Mouse (Mus musculus) erythroblast, embryonic 14.5 days (primary cell): ENCODE measurements around the gene Nrarp. TPM values are rescaled to one million over a fixed set of nuclear protein-coding genes. Genes with fewer than 3 reads are reported as not detected.

Experiments
- H3K27me3 ChIP-seq: 2 replicates; pipeline ENCODE4 v1.6.1; 2012; ENCODE audit warnings: inconsistent platforms; ENCODE audit not compliant: control insufficient read depth
- H3K36me3 ChIP-seq: 2 replicates; pipeline ENCODE4 v1.6.1; 2012; ENCODE audit warnings: mild to moderate bottlenecking, inconsistent platforms; ENCODE audit not compliant: control insufficient read depth
- H3K4me1 ChIP-seq: 2 replicates; pipeline ENCODE4 v1.6.1; 2012; ENCODE audit warnings: inconsistent platforms; ENCODE audit not compliant: control insufficient read depth
- H3K4me3 ChIP-seq: replicated peaks from 2 replicates; pipeline ENCODE3; 2012; ENCODE audit warnings: moderate library complexity, mild to moderate bottlenecking, inconsistent platforms
- H3K9me3 ChIP-seq: 2 replicates; pipeline ENCODE4 v1.6.1; 2012; ENCODE audit warnings: low read length, inconsistent platforms, mixed read lengths; ENCODE audit not compliant: control insufficient read depth
- GATA1 ChIP-seq: IDR thresholded peaks from 2 replicates; pipeline ENCODE4 v1.6.1; 2012; ENCODE audit warnings: low read length, inconsistent platforms, mixed read lengths
- TAL1 ChIP-seq: IDR thresholded peaks from 3 replicates; pipeline ENCODE4 v1.6.1; 2012; ENCODE audit warnings: low read length, inconsistent platforms, mixed read lengths
- polyA plus RNA-seq: library from polyadenylated mRNA; stranded (reverse); fragments of >175 nt; gene quantifications from 2 replicates; pipeline ENCODE4 v1.2.3, GENCODE M21; 2012

The Nrarp gene
- polyA plus RNA-seq, 1 experiment = 0.49 TPM

DNA sequence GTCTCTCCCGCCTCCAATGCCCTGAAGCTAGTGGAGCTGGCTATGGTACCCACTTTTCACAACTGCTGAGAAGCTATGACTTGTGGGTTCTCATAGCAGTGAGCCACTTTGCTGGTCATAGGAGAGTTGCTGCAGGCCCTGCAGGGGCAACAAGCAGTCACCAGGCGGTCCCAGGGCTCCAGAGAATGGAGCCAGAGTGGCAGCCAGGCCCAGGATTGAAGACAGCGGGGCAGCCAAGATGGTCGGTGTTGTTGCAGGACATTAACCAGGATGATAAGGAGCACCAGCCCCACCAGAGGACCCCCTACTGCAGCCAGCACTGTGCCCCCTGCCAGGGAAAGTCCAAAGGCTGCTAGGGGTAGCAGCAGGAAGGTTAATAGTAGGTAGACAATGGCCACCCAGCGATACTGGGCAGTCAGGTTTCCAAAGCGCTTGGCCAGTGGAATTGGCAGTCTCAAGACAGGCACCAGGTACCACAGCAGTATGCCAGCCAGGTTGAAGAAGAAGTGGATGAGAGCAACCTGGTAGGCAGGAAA, 48.5 kb downstream of the Nrarp start:
- Histone ChIP-seq H3K27me3 (peaks cover 7% of the 10 kb centered on the region), H3K36me3 (peaks cover 3% of the 10 kb centered on the region), H3K4me3 (peak overlapping the region; percentile 46), H3K9me3 (no peaks in the 10 kb centered on the region), H3K4me1 (peaks cover 34% of the 10 kb centered on the region)
- TF ChIP-seq GATA1 = no peak
- TF ChIP-seq TAL1 = no peak

DNA sequence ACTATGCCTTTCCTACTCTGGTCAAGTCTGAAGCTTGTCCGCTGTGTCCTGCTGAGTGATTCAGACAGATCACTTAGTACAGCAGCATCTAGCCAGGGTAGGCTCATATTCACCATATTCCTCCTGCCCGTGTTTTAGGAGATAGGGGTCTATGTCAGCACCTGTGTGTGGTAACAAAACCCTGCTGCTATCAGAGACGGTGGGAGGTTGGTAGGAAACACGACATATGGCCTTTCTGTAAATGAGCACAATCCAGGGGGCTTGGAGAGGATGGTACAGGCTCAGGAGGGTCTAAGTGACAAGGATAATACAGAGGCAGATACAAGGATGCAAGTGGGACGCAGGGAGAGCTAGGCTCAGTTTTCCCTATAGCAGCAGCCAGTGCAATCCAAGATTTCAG, 49.0 kb downstream of the Nrarp start:
- peaks cover 34% of the 10 kb centered on the region for H3K4me1 ChIP-seq

DNA sequence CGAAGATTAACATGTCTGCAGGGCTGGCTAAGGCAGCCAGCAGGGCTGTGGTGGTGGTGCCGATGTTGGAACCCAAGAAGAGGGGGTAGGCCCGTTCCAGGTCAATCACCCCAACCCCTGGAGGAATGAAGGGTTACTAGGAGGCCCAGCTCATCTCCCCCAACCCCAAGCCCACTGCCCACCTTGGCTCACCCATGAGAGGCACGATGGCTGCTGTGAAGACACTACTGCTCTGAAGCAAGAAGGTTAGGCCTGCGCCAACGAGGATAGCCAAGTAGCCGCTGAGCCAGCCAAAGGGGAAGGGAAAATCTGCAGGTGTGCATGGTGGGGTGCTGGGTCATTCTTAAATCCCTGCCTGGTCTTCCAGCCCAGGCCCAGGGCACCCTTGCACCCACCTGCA, 50.0 kb downstream of the Nrarp start:
- H3K27me3 ChIP-seq = peaks cover 7% of the 10 kb centered on the region
- H3K36me3 ChIP-seq = no peaks in the 10 kb centered on the region
- H3K4me1 ChIP-seq = peaks cover 30% of the 10 kb centered on the region
- no peak for TF ChIP-seq GATA1
- TF ChIP-seq TAL1 = no peak
- no peak overlapping the region for H3K4me3 ChIP-seq
- H3K9me3 ChIP-seq = no peaks in the 10 kb centered on the region

More for the DNA sequence above, 49.0 kb downstream of the Nrarp start:
- H3K4me3 ChIP-seq = no peak overlapping the region
- no peak for TF ChIP-seq TAL1
- TF ChIP-seq GATA1 = no peak
- H3K27me3 ChIP-seq = peaks cover 7% of the 10 kb centered on the region
- no peaks in the 10 kb centered on the region for H3K9me3 ChIP-seq
- no peaks in the 10 kb centered on the region for H3K36me3 ChIP-seq

GRCm38 (mm10) chr2:25231038-25231437, 50.5 kb downstream of the Nrarp start:
- Histone ChIP-seq H3K4me3 (no peak overlapping the region), H3K9me3 (no peaks in the 10 kb centered on the region), H3K36me3 (no peaks in the 10 kb centered on the region), H3K27me3 (peaks cover 9% of the 10 kb centered on the region), H3K4me1 (peaks cover 27% of the 10 kb centered on the region)
- TF ChIP-seq GATA1 = no peak
- TF ChIP-seq TAL1 = no peak

Other genes with a start within 250 kb of the Nrarp start
- 1.7 and 2.5 TPM in 2 replicates for gene Arrdc1, start 245.5 kb upstream of the Nrarp start, polyA plus RNA-seq
- gene Zmynd19, start 231.0 kb upstream of the Nrarp start, polyA plus RNA-seq = 0.67 and 1.1 TPM in 2 replicates
- 0.78 and 0.86 TPM in 2 replicates for gene Dph7, start 218.4 kb upstream of the Nrarp start, polyA plus RNA-seq
- gene Mrpl41, start 205.7 kb upstream of the Nrarp start, polyA plus RNA-seq = 5.1 and 5.8 TPM in 2 replicates
- gene Pnpla7, start 204.7 kb upstream of the Nrarp start, polyA plus RNA-seq = 0.52 and 0.80 TPM in 2 replicates
- 0.51 and 0.67 TPM in 2 replicates for gene Nsmf, start 126.4 kb upstream of the Nrarp start, polyA plus RNA-seq
- 0.04 TPM in 1 of 2 replicates, not detected in the other for gene Entpd8, start 100.5 kb upstream of the Nrarp start, polyA plus RNA-seq
- gene Noxa1, start 85.6 kb upstream of the Nrarp start, polyA plus RNA-seq = 0.04 TPM in 1 of 2 replicates, not detected in the other
- 0.02 and 0.03 TPM in 2 replicates for gene Tor4a, start 16.1 kb downstream of the Nrarp start, polyA plus RNA-seq
- 1.8 TPM in 2 replicates for gene Nelfb, start 30.7 kb downstream of the Nrarp start, polyA plus RNA-seq
- 0.03 TPM in 1 of 2 replicates, not detected in the other for gene Stpg3, start 33.9 kb downstream of the Nrarp start, polyA plus RNA-seq
- gene Fam166a, start 38.0 kb downstream of the Nrarp start, polyA plus RNA-seq = not detected in 2 replicates
- 134 and 136 TPM in 2 replicates for gene Tubb4b, start 43.9 kb downstream of the Nrarp start, polyA plus RNA-seq
- gene Slc34a3, start 53.6 kb downstream of the Nrarp start, polyA plus RNA-seq = not detected in 2 replicates
- gene Rnf224, start 56.0 kb downstream of the Nrarp start, polyA plus RNA-seq = not detected in 2 replicates
- 0.07 and 0.18 TPM in 2 replicates for gene Rnf208, start 61.5 kb downstream of the Nrarp start, polyA plus RNA-seq
- gene Cysrt1, start 61.7 kb downstream of the Nrarp start, polyA plus RNA-seq = not detected in 2 replicates
- gene AL732309.1, start 66.1 kb downstream of the Nrarp start, polyA plus RNA-seq = 0.06 and 0.18 TPM in 2 replicates
- 0.99 and 1.6 TPM in 2 replicates for gene Tmem203, start 74.7 kb downstream of the Nrarp start, polyA plus RNA-seq
- 0.82 and 1.3 TPM in 2 replicates for gene Tprn, start 81.9 kb downstream of the Nrarp start, polyA plus RNA-seq
- gene Ssna1, start 91.7 kb downstream of the Nrarp start, polyA plus RNA-seq = 22.8 and 24.1 TPM in 2 replicates
- gene Anapc2, start 91.7 kb downstream of the Nrarp start, polyA plus RNA-seq = 2.1 and 2.2 TPM in 2 replicates
- gene Tmem210, start 107.4 kb downstream of the Nrarp start, polyA plus RNA-seq = not detected in 2 replicates
- gene Lrrc26, start 109.2 kb downstream of the Nrarp start, polyA plus RNA-seq = not detected in 2 replicates
- not detected in 2 replicates for gene Grin1, start 138.4 kb downstream of the Nrarp start, polyA plus RNA-seq
- 0.86 and 1.3 TPM in 2 replicates for gene Man1b1, start 151.6 kb downstream of the Nrarp start, polyA plus RNA-seq
- gene Dpp7, start 175.6 kb downstream of the Nrarp start, polyA plus RNA-seq = 0.24 and 0.76 TPM in 2 replicates
- gene Uap1l1, start 184.9 kb downstream of the Nrarp start, polyA plus RNA-seq = 0.04 and 0.17 TPM in 2 replicates
- gene Sapcd2, start 191.6 kb downstream of the Nrarp start, polyA plus RNA-seq = 10.3 and 12.6 TPM in 2 replicates
- gene Entpd2, start 215.1 kb downstream of the Nrarp start, polyA plus RNA-seq = not detected in 2 replicates
- 0.19 TPM in 1 of 2 replicates, not detected in the other for gene Npdc1, start 218.6 kb downstream of the Nrarp start, polyA plus RNA-seq
- gene Fut7, start 242.5 kb downstream of the Nrarp start, polyA plus RNA-seq = 0.06 TPM in 1 of 2 replicates, not detected in the other
- gene Abca2, start 247.9 kb downstream of the Nrarp start, polyA plus RNA-seq = 0.09 and 0.11 TPM in 2 replicates